18 mouse cellular contexts compared by ENCODE assay signal in the genomic region with DNA sequence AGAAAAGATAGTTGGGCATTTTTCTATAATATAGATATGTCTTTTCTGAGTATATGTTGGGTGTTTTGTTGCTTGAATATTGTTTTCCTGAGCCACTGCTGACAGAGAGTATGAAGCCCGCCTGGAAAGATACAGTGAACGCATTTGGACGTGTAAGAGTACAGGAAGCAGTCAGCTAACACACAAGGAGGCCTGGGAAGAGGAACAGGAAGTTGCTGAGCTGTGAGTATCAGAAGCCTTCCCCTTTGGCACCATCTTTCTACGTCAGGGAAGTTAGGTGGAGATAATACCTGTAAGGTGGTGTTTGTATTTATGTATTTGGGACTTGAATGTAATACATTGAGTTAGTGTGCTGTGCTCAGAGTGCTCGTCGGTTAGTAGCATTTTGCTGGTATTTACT. TPM values are rescaled to one million over a fixed set of nuclear protein-coding genes. Genes with fewer than 3 reads are reported as not detected.
DNase-seq lines count a peak whose midpoint lies in the region; ATAC-seq and TF ChIP-seq lines count a peak whose summit lies in the region.
"Had no signal": no experiment of that assay in that cellular context is flagged by ENCODE, and none has a peak within 500 bp of the region (broad histone marks: within the 10 kb centered on the region; RNA-seq: fewer than 3 reads in every experiment).

No protein-coding gene starts in this region.

- H3K36me3 ChIP-seq in G1E (replicated peaks): peaks cover 93% of the 10 kb centered on the region
- peaks cover 17% of the 10 kb centered on the region for H3K36me3 ChIP-seq in forebrain, embryonic 16.5 days (ENCODE audit: control insufficient read depth, insufficient read depth)
- H3K36me3 ChIP-seq in hindbrain, embryonic 16.5 days (ENCODE audit: control insufficient read depth, insufficient read depth, low read length): 0 out of 2 replicates have a peak, but pooled peaks cover 2% of the 10 kb centered on the region

- no peaks in the 10 kb centered on the region for H3K27me3 ChIP-seq in G1E (ENCODE audit: insufficient read depth, low read length)
- no peaks in the 10 kb centered on the region for H3K27me3 ChIP-seq in forebrain, embryonic 16.5 days (replicated peaks; ENCODE audit: control insufficient read depth, insufficient read depth, low read length)
- H3K27me3 ChIP-seq in hindbrain, embryonic 16.5 days (replicated peaks; ENCODE audit: control insufficient read depth, insufficient read depth, low read length): no peaks in the 10 kb centered on the region
- H3K27me3 ChIP-seq: forebrain, embryonic 12.5 days; heart, embryonic 13.5 days; intestine, embryonic 15.5 days; limb, embryonic 13.5 days; midbrain, embryonic 12.5 days had no signal

- H3K4me1 ChIP-seq in lung, adult 2 months (ENCODE audit: control insufficient read depth, insufficient read depth, low read length): peaks cover 5% of the 10 kb centered on the region; the same call in 1 of the 2 replicates
- peaks cover 42% of the 10 kb centered on the region for H3K4me1 ChIP-seq in G1E (ENCODE audit: insufficient read depth, low read depth, low read length)
- H3K4me1 ChIP-seq in forebrain, embryonic 16.5 days (replicated peaks; ENCODE audit: control insufficient read depth, insufficient read depth, low read length): peaks cover 12% of the 10 kb centered on the region
- H3K4me1 ChIP-seq in hindbrain, embryonic 16.5 days (ENCODE audit: control insufficient read depth, insufficient read depth, low read depth, low read length): peaks cover 7% of the 10 kb centered on the region

- H3K9me3 ChIP-seq in G1E (replicated peaks): no peaks in the 10 kb centered on the region
- H3K9me3 ChIP-seq in forebrain, embryonic 16.5 days (ENCODE audit: control insufficient read depth, low read length): no peaks in the 10 kb centered on the region
- H3K9me3 ChIP-seq in hindbrain, embryonic 16.5 days (ENCODE audit: control insufficient read depth, low read length): no peaks in the 10 kb centered on the region
- H3K9me3 ChIP-seq: forebrain, embryonic 12.5 days; heart, embryonic 13.5 days; intestine, embryonic 15.5 days; limb, embryonic 13.5 days; midbrain, embryonic 12.5 days had no signal

- 41% methylated on average over 6 of the region's 6 CpGs for WGBS in lung, adult 2 months
- WGBS in forebrain, embryonic 16.5 days: 83% methylated on average over 6 of the region's 6 CpGs
- 90% methylated on average over 6 of the region's 6 CpGs for WGBS in hindbrain, embryonic 16.5 days

- DNase-seq in lung, postnatal 25 days (ENCODE audit: low spot score): peak; percentile 16
- DNase-seq in lung, adult 2 months: no peak
- peak; percentile 8 for DNase-seq in G1E (ENCODE audit: low spot score)
- DNase-seq in induced T-regulatory cell, adult 2 months (ENCODE audit: low read depth): peak; percentile 43
- DNase-seq in layer of hippocampus, adult 2 months (ENCODE audit: low spot score in 2 of 2): no peak
- DNase-seq: adrenal gland, adult 2 months; cerebellum, postnatal 14 days; gastrocnemius, postnatal 36 days; layer of hippocampus, adult 9-11 months; lung, embryonic 14.5 days had no signal

- H3K27ac ChIP-seq in layer of hippocampus, adult 2 months: no peak overlapping the region
- H3K27ac ChIP-seq in forebrain, embryonic 16.5 days (ENCODE audit: low read length): no peak overlapping the region
- no peak overlapping the region for H3K27ac ChIP-seq in hindbrain, embryonic 16.5 days (ENCODE audit: low read depth, low read length)
- H3K27ac ChIP-seq: forebrain, embryonic 12.5 days; heart, embryonic 13.5 days; intestine, embryonic 15.5 days; limb, embryonic 13.5 days; midbrain, embryonic 12.5 days had no signal

- no peak overlapping the region for H3K9ac ChIP-seq in forebrain, embryonic 16.5 days (replicated peaks; ENCODE audit: low read depth, low read length)
- H3K9ac ChIP-seq in hindbrain, embryonic 16.5 days (ENCODE audit: low read depth, low read length): no peak overlapping the region
- H3K9ac ChIP-seq: forebrain, embryonic 12.5 days; heart, embryonic 13.5 days; intestine, embryonic 15.5 days; limb, embryonic 13.5 days; lung, embryonic 14.5 days; midbrain, embryonic 12.5 days had no signal

- TF ChIP-seq POLR2A in lung, adult 2 months (IDR thresholded peaks at IDR 0.05; ENCODE audit: borderline replicate concordance, extremely low read depth, low read depth, low read length): no peak

- H3K4me2 ChIP-seq in forebrain, embryonic 16.5 days (ENCODE audit: low read length): no peak overlapping the region
- H3K4me2 ChIP-seq in hindbrain, embryonic 16.5 days (ENCODE audit: low read length): no peak overlapping the region
- H3K4me2 ChIP-seq: forebrain, embryonic 12.5 days; heart, embryonic 13.5 days; intestine, embryonic 15.5 days; limb, embryonic 13.5 days; lung, embryonic 14.5 days; midbrain, embryonic 12.5 days had no signal

- no peak overlapping the region for H3K4me3 ChIP-seq in lung, adult 2 months (replicated peaks; ENCODE audit: extremely low read depth, low read depth, low read length)
- no peak overlapping the region for H3K4me3 ChIP-seq in G1E (ENCODE audit: low read depth, low read length)
- H3K4me3 ChIP-seq in layer of hippocampus, adult 2 months: no peak overlapping the region
- no peak overlapping the region for H3K4me3 ChIP-seq in forebrain, embryonic 16.5 days (replicated peaks; ENCODE audit: low read length)
- no peak overlapping the region for H3K4me3 ChIP-seq in hindbrain, embryonic 16.5 days (ENCODE audit: low read length)
- H3K4me3 ChIP-seq: forebrain, embryonic 12.5 days; heart, embryonic 13.5 days; intestine, embryonic 15.5 days; limb, embryonic 13.5 days; midbrain, embryonic 12.5 days had no signal

- TF ChIP-seq CTCF in lung, adult 2 months (IDR thresholded peaks at IDR 0.05; ENCODE audit: insufficient read depth, low read length): no peak
- no peak for TF ChIP-seq CTCF in G1E (IDR thresholded peaks at IDR 0.05; ENCODE audit: low read depth, low read length)
- TF ChIP-seq CTCF in layer of hippocampus, adult 2 months (conservative IDR thresholded peaks at IDR 0.05): no peak

- ATAC-seq in G1E (ENCODE audit: extremely low read depth, insufficient number of reproducible peaks, low FRiP score, poor library complexity, severe bottlenecking): no peak
- ATAC-seq in neutrophil, adult 5-6 weeks (ENCODE audit: extremely low read depth, insufficient number of reproducible peaks, low FRiP score, poor library complexity, severe bottlenecking): peak; percentile 88
- no peak for ATAC-seq in forebrain, embryonic 16.5 days
- no peak for ATAC-seq in hindbrain, embryonic 16.5 days
- ATAC-seq: intestine, embryonic 15.5 days had no signal

RNA-seq across cellular contexts. Expression of gene Baz1b, which starts 9.3 kb away (rescaled TPM):
- polyA plus RNA-seq in lung, adult 2 months (2012; rRNA removed): 22.2 and 23.4 TPM in 2 replicates
- total RNA-seq in G1E (2014; fragmentation: Nextera tagmentation) (223 and 232 TPM in 2 replicates), G1E (2017) (159 and 187 TPM in 2 replicates)
- 65.7 and 67.9 TPM in 2 replicates for polyA plus RNA-seq in G1E (2012)
- total RNA-seq in neutrophil, adult 5-6 weeks (2017): 125 and 129 TPM in 2 replicates
- total RNA-seq in layer of hippocampus, adult 2 months (2021): 10 to 100 TPM; 79.9 to 87.5 TPM
- polyA plus RNA-seq in forebrain, embryonic 16.5 days (2015; fragmentation: Nextera tagmentation; extraction: Ambion mirVana): 34.4 and 39.4 TPM in 2 replicates
- polyA plus RNA-seq in hindbrain, embryonic 16.5 days (2015; fragmentation: Nextera tagmentation; extraction: Ambion mirVana): 20.5 and 21.6 TPM in 2 replicates

RNA-seq across cellular contexts. Expression of gene Bcl7b, which starts 28.3 kb away (rescaled TPM):
- 37.3 and 42.9 TPM in 2 replicates for polyA plus RNA-seq in lung, adult 2 months (2012; rRNA removed)
- total RNA-seq in G1E (2014; fragmentation: Nextera tagmentation): 33.6 and 54.5 TPM in 2 replicates
- total RNA-seq in G1E (2017): 23.5 and 27.9 TPM in 2 replicates
- polyA plus RNA-seq in G1E (2012): 51.1 and 52.4 TPM in 2 replicates
- 37.4 and 49.5 TPM in 2 replicates for total RNA-seq in neutrophil, adult 5-6 weeks (2017)
- 10 to 100 TPM; 55.1 to 62.6 TPM for total RNA-seq in layer of hippocampus, adult 2 months (2021)
- 49.7 and 53.9 TPM in 2 replicates for polyA plus RNA-seq in forebrain, embryonic 16.5 days (2015; fragmentation: Nextera tagmentation; extraction: Ambion mirVana)
- polyA plus RNA-seq in hindbrain, embryonic 16.5 days (2015; fragmentation: Nextera tagmentation; extraction: Ambion mirVana): 35.9 and 37.9 TPM in 2 replicates

RNA-seq across cellular contexts. Expression of gene Tbl2, which starts 46.9 kb away (rescaled TPM):
- polyA plus RNA-seq in lung, adult 2 months (2012; rRNA removed): 8.1 and 8.3 TPM in 2 replicates
- 27.9 and 37.2 TPM in 2 replicates for total RNA-seq in G1E (2014; fragmentation: Nextera tagmentation)
- 21.5 and 25.1 TPM in 2 replicates for total RNA-seq in G1E (2017)
- polyA plus RNA-seq in G1E (2012): 18.2 and 22.5 TPM in 2 replicates
- total RNA-seq in neutrophil, adult 5-6 weeks (2017): 7.4 and 9.3 TPM in 2 replicates
- total RNA-seq in layer of hippocampus, adult 2 months (2021): 10 to 100 TPM; 29.8 to 32.0 TPM
- polyA plus RNA-seq in forebrain, embryonic 16.5 days (2015; fragmentation: Nextera tagmentation; extraction: Ambion mirVana): 19.2 and 22.0 TPM in 2 replicates
- 15.0 and 17.2 TPM in 2 replicates for polyA plus RNA-seq in hindbrain, embryonic 16.5 days (2015; fragmentation: Nextera tagmentation; extraction: Ambion mirVana)

RNA-seq across cellular contexts. Expression of gene Fzd9, which starts 54.7 kb away (rescaled TPM):
- 0.22 and 0.95 TPM in 2 replicates for polyA plus RNA-seq in lung, adult 2 months (2012; rRNA removed)
- not detected in 2 replicates for total RNA-seq in G1E (2014; fragmentation: Nextera tagmentation)
- total RNA-seq in G1E (2017): 0.17 TPM in 1 of 2 replicates, not detected in the other
- polyA plus RNA-seq in G1E (2012): 0.66 and 0.94 TPM in 2 replicates
- total RNA-seq in neutrophil, adult 5-6 weeks (2017): not detected in 2 replicates
- 1 to 10 TPM; 4.5 to 5.0 TPM for total RNA-seq in layer of hippocampus, adult 2 months (2021)
- 11.9 and 12.4 TPM in 2 replicates for polyA plus RNA-seq in forebrain, embryonic 16.5 days (2015; fragmentation: Nextera tagmentation; extraction: Ambion mirVana)
- 19.7 and 21.3 TPM in 2 replicates for polyA plus RNA-seq in hindbrain, embryonic 16.5 days (2015; fragmentation: Nextera tagmentation; extraction: Ambion mirVana)

Comparison
In these comparisons a context has a peak if more than half of its experiments do, and no peak if none do; other contexts are left out.
1. DNase-seq: peak in lung, postnatal 25 days (single experiment), G1E (single experiment) and induced T-regulatory cell, adult 2 months (single experiment); none in lung, adult 2 months (single experiment) and layer of hippocampus, adult 2 months (0 of 2).